Mouse (Mus musculus) lung, embryonic 14.5 days (tissue): ENCODE data around the gene Stat5a. TPM values are rescaled to one million over a fixed set of nuclear protein-coding genes. Genes with fewer than 3 reads are reported as not detected.

ENCODE experiments used
- ATAC-seq: fragments of 200-750 bp; cut with Nextera tagmentation; 2 replicates; pipeline ENCODE4 v1.8.0; 2017; ENCODE audit warnings: mild to moderate bottlenecking, moderate TSS enrichment, moderate library complexity; ENCODE audit not compliant: insufficient read depth
- DNase-seq: peaks from one replicate; pipeline ENCODE4 v3.0.0-alpha.2; 2015
- H3K27ac ChIP-seq: fragments of 300-500 bp; sonication (generic); 2 replicates; pipeline ENCODE4 v1.5.1; 2014; ENCODE audit warnings: low read depth, mild to moderate bottlenecking, moderate library complexity
- H3K27me3 ChIP-seq: fragments of 300-500 bp; sonication (generic); 2 replicates; pipeline ENCODE4 v1.6.1; 2014; ENCODE audit warnings: low read length, control low read depth; ENCODE audit not compliant: insufficient read depth
- H3K36me3 ChIP-seq: fragments of 300-500 bp; sonication (generic); 2 replicates; pipeline ENCODE4 v1.6.1; 2014; ENCODE audit warnings: control low read depth; ENCODE audit not compliant: insufficient read depth
- H3K4me1 ChIP-seq: fragments of 300-500 bp; sonication (generic); 2 replicates; pipeline ENCODE4 v1.6.1; 2014; ENCODE audit warnings: antibody characterized with exemption, control low read depth; ENCODE audit not compliant: insufficient read depth
- H3K4me2 ChIP-seq: fragments of 300-500 bp; sonication (generic); 2 replicates; pipeline ENCODE4 v1.6.1; 2014; ENCODE audit warnings: mild to moderate bottlenecking
- H3K4me3 ChIP-seq: fragments of 300-500 bp; sonication (generic); 2 replicates; pipeline ENCODE4 v1.5.1; 2014; ENCODE audit warnings: low read depth, low read length
- H3K9ac ChIP-seq: fragments of 300-500 bp; sonication (generic); 2 replicates; pipeline ENCODE4 v1.6.1; 2014
- H3K9me3 ChIP-seq: fragments of 300-500 bp; sonication (generic); 2 replicates; pipeline ENCODE4 v1.6.1; 2016; ENCODE audit warnings: low read depth, low read length, control low read depth
- CTCF ChIP-seq: IDR thresholded peaks from 2 replicates; pipeline ENCODE4 v1.5.1; 2016; ENCODE audit warnings: antibody characterized with exemption, low read depth
- WGBS: fragments of 180-500 bp; shearing (Covaris S2); extraction: QIAGEN DNeasy Blood & Tissue Kit; methylation state at CpG from one replicate; pipeline ENCODE4 v1.1.7; 2014; 5-methylcytosine and 5-hydroxymethylcytosine counted together
- polyA plus RNA-seq: library from polyadenylated mRNA; unstranded; fragments of >200 nt; fragmentation: Nextera tagmentation; extraction: Ambion mirVana; gene quantifications from 2 replicates; pipeline ENCODE4 v1.2.1, GENCODE M21; 2014

The Stat5a gene
- polyA plus RNA-seq, 1 experiment from 2014 or later: 5.8 TPM

- Histone ChIP-seq H3K4me2 (no peak overlapping the region), H3K36me3 (no peaks in the 10 kb centered on the region), H3K27me3 (no peaks in the 10 kb centered on the region), H3K9ac (no peak overlapping the region), H3K4me1 (no peaks in the 10 kb centered on the region), H3K27ac (no peak overlapping the region), H3K4me3 (no peak overlapping the region), H3K9me3 (no peaks in the 10 kb centered on the region)
- no peak for DNase-seq
- 92% methylated on average over 1 of the region's 1 CpGs for WGBS
- TF ChIP-seq CTCF: no peak
- ATAC-seq: no peak
Measured at GRCm38 (mm10) chr11:100924386-100924919, 65.3 kb downstream of the Stat5a start.

DNA sequence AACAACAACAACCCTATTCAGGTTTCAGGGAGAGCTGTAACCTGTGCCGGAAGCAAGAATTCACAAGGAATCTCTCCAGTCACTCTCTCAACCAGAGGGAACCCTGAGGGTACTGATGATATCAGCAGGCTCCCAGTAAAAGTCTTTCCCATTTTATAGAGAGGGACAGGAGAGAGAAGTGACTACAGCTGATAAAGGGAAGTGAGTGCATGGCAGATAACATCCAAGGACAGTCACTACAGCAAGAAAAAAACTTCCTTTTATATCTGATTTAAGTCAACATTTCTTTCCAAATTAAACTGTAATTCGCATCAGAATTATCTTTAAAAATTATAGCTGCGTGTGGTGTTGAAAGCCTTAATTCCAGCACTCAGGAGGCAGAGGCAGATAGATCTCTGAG is 68.2 kb downstream of the Stat5a start:
- no peaks in the 10 kb centered on the region for H3K27me3 ChIP-seq
- H3K27ac ChIP-seq: no peak overlapping the region
- no peaks in the 10 kb centered on the region; the same call in 1 of the 2 replicates for H3K4me1 ChIP-seq
- ATAC-seq: no peak
- no peak for TF ChIP-seq CTCF
- no peaks in the 10 kb centered on the region for H3K36me3 ChIP-seq
- no peaks in the 10 kb centered on the region for H3K9me3 ChIP-seq
- no peak overlapping the region for H3K9ac ChIP-seq
- no peak overlapping the region for H3K4me2 ChIP-seq
- DNase-seq: no peak
- no peak overlapping the region for H3K4me3 ChIP-seq
- WGBS: 83% methylated on average over 3 of the region's 3 CpGs

DNA sequence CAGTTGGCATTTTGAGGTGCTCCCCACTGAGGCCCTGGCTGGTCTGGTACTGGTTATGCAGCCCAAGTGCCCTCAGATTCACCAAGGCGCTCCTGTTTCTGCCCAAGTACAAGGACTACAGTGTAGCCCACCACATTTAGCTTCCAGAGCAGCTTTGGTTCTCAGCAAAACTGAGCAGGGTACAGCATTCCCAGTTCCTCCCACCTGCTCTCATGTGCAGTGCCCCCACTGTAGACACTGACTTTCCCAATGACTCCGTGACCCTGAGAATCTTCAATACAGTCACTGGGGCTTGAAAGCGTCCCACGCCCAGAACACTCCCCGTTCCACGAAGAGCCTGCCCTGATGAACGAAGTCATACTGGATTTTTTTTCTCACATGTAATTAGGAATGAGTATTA is 71.5 kb downstream of the Stat5a start:
- Histone ChIP-seq H3K4me2 (no peak overlapping the region), H3K9me3 (no peaks in the 10 kb centered on the region), H3K4me3 (no peak overlapping the region), H3K27ac (no peak overlapping the region), H3K9ac (no peak overlapping the region), H3K36me3 (no peaks in the 10 kb centered on the region), H3K4me1 (no peaks in the 10 kb centered on the region; the same call in 1 of the 2 replicates), H3K27me3 (no peaks in the 10 kb centered on the region)
- no peak for TF ChIP-seq CTCF
- ATAC-seq: no peak
- WGBS: 76% methylated on average over 7 of the region's 7 CpGs
- no peak for DNase-seq

- Histone ChIP-seq H3K4me1 (no peaks in the 10 kb centered on the region; the same call in 1 of the 2 replicates), H3K27ac (no peak overlapping the region), H3K9ac (no peak overlapping the region), H3K4me2 (peak overlapping the region; percentile 41), H3K27me3 (no peaks in the 10 kb centered on the region), H3K9me3 (no peaks in the 10 kb centered on the region), H3K4me3 (no peak overlapping the region), H3K36me3 (no peaks in the 10 kb centered on the region)
- peak; percentile 30 for DNase-seq
- 57% methylated on average over 12 of the region's 12 CpGs for WGBS
- TF ChIP-seq CTCF: no peak
- ATAC-seq: no peak
Measured at GRCm38 (mm10) chr11:100931254-100931921, 72.2 kb downstream of the Stat5a start.

Other genes starting within 250 kb of the Stat5a start
- gene Nkiras2, start 240.1 kb upstream of the Stat5a start, polyA plus RNA-seq: 60.3 and 65.4 TPM in 2 replicates
- gene Dnajc7, start 239.2 kb upstream of the Stat5a start, polyA plus RNA-seq: 71.6 and 79.4 TPM in 2 replicates
- gene Zfp385c, start 166.9 kb upstream of the Stat5a start, polyA plus RNA-seq: not detected in 2 replicates
- 3.1 and 3.3 TPM in 2 replicates for gene Dhx58, start 155.1 kb upstream of the Stat5a start, polyA plus RNA-seq
- gene Kat2a, start 146.9 kb upstream of the Stat5a start, polyA plus RNA-seq: 68.9 and 73.6 TPM in 2 replicates
- gene Hspb9, start 145.5 kb upstream of the Stat5a start, polyA plus RNA-seq: 0.46 and 0.97 TPM in 2 replicates
- gene Rab5c, start 121.1 kb upstream of the Stat5a start, polyA plus RNA-seq: 49.9 and 51.3 TPM in 2 replicates
- not detected in 2 replicates for gene Kcnh4, start 99.4 kb upstream of the Stat5a start, polyA plus RNA-seq
- gene Hcrt, start 96.4 kb upstream of the Stat5a start, polyA plus RNA-seq: not detected in 2 replicates
- gene Ghdc, start 88.4 kb upstream of the Stat5a start, polyA plus RNA-seq: 2.3 and 2.9 TPM in 2 replicates
- 26.6 and 27.9 TPM in 2 replicates for gene Stat5b, start 8.6 kb upstream of the Stat5a start, polyA plus RNA-seq
- 33.8 and 36.5 TPM in 2 replicates for gene Stat3, start 80.2 kb downstream of the Stat5a start, polyA plus RNA-seq
- gene Cavin1, start 111.5 kb downstream of the Stat5a start, polyA plus RNA-seq: 137 and 143 TPM in 2 replicates
- gene Atp6v0a1, start 150.1 kb downstream of the Stat5a start, polyA plus RNA-seq: 32.8 and 38.0 TPM in 2 replicates
- 13.2 and 14.0 TPM in 2 replicates for gene Naglu, start 210.7 kb downstream of the Stat5a start, polyA plus RNA-seq
- gene Hsd17b1, start 219.1 kb downstream of the Stat5a start, polyA plus RNA-seq: not detected in 2 replicates
- gene Coasy, start 223.2 kb downstream of the Stat5a start, polyA plus RNA-seq: 37.9 and 38.0 TPM in 2 replicates
- 39.1 and 40.5 TPM in 2 replicates for gene Mlx, start 227.9 kb downstream of the Stat5a start, polyA plus RNA-seq
- 39.9 and 44.1 TPM in 2 replicates for gene Psmc3ip, start 236.1 kb downstream of the Stat5a start, polyA plus RNA-seq